ENCODE assay signal across 18 mouse cellular contexts in the genomic region with DNA sequence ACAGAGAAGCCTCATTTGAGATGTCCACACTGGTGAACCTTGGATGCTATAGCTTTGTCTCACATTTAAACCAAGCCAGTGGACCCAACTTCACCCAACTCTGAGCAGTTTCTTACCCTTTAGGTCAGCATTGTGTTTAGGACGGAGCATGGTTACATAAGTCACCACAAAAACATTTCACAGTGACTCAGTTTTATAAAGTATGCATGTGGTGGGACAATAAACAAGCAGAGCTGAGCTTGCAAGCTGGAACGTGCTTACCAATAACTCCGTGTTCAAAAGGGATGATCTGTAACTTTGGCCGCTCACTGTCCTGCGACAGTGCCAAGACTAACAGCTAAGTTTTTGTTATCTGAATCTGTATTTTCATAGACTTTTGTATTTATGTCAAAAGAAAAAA.
DNase-seq lines count a peak whose midpoint lies in the region; ATAC-seq lines count a peak whose summit lies in the region.
"Had no signal": no experiment of that assay in that cellular context is flagged by ENCODE, and none has a peak within 500 bp of the region (broad histone marks: within the 10 kb centered on the region; RNA-seq: fewer than 3 reads in every experiment).

No protein-coding gene starts in this region.

- ATAC-seq in megakaryocyte-erythroid progenitor cell, adult 5-6 weeks (replicated peaks; ENCODE audit: low FRiP score, low TSS enrichment, poor library complexity, severe bottlenecking), result no peak
- ATAC-seq: forebrain, embryonic 14.5 days; forebrain, embryonic 16.5 days had no signal

- peak; percentile 4 to 10 for DNase-seq in urinary bladder, adult 18-20 months (ENCODE audit: low spot score in 2 of 2)
- no peak for DNase-seq in urinary bladder, postnatal 4 days (ENCODE audit: low spot score in 2 of 2)
- DNase-seq in 3134 (ENCODE audit: extremely low read depth, insufficient read length, low spot score) (peak; percentile 1), 3T3-L1 (ENCODE audit: low read depth, low spot score) (peak; percentile 60), MN1 (ENCODE audit: low spot score) (no peak)
- DNase-seq: adrenal gland, adult 2 months; adrenal gland, postnatal 10 days; adrenal gland, postnatal 25 days; cerebellum, adult 11 months; cerebellum, adult 18-20 months; cerebellum, adult 8-10 months; cerebellum, adult 9-11 months; cerebellum, postnatal 14 days; cerebellum, postnatal 36 days; embryo, embryonic 11 days had no signal

Comparison
In these comparisons a context has a peak if more than half of its experiments do, and no peak if none do; other contexts are left out.
1. DNase-seq: peak in urinary bladder, adult 18-20 months (2 of 2), 3134 (single experiment) and 3T3-L1 (single experiment); none in urinary bladder, postnatal 4 days (0 of 2) and MN1 (single experiment).